23 mouse cellular contexts compared by ENCODE assay signal in the genomic region with DNA sequence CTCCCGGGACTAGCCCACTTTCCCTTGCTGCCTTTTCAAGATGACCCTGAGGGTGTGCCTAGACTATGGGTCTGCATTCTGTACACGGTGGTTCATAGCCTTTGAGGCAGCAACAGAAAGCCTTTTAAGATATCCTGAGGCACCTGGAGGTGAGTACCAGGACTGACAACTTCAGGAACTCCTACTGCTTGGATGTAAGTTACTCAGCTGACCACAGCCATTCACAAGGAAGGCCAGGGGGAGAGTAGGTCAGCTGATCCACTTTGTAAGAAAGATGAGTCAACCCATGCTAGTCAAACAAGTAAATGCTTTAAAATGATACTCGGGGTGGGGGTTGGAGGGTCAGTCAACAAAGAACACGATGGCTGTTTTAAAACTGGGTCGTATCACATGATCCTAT. TPM values are rescaled to one million over a fixed set of nuclear protein-coding genes. Genes with fewer than 3 reads are reported as not detected.
"Had no signal": no experiment of that assay in that cellular context is flagged by ENCODE, and none has a peak within 500 bp of the region (broad histone marks: within the 10 kb centered on the region; RNA-seq: fewer than 3 reads in every experiment).

No protein-coding gene starts in this region.

- H3K27me3 ChIP-seq: liver, embryonic 15.5 days; lung, embryonic 15.5 days; megakaryocyte, embryonic 14.5 days; midbrain, embryonic 13.5 days; midbrain, embryonic 15.5 days; neural tube, embryonic 12.5 days had no signal

- H3K27ac ChIP-seq: liver, embryonic 15.5 days; lung, embryonic 15.5 days; macrophage; midbrain, embryonic 13.5 days; midbrain, embryonic 15.5 days; neural tube, embryonic 12.5 days had no signal

- H3K36me3 ChIP-seq: lung, embryonic 15.5 days; midbrain, embryonic 15.5 days had no signal

- H3K9me3 ChIP-seq: liver, embryonic 15.5 days; lung, embryonic 15.5 days; megakaryocyte, embryonic 14.5 days; midbrain, embryonic 13.5 days; midbrain, embryonic 15.5 days; neural tube, embryonic 12.5 days had no signal

- H3K4me1 ChIP-seq: liver, embryonic 15.5 days; midbrain, embryonic 13.5 days; midbrain, embryonic 15.5 days; neural tube, embryonic 12.5 days had no signal

- DNase-seq: liver, postnatal 0 days; lung, adult 2 months; lung, postnatal 14 days; lung, postnatal 36 days; retina, postnatal 1 day; right cerebral cortex, adult 18-20 months; right cerebral cortex, postnatal 25 days; right cerebral cortex, postnatal 4 days; spleen, adult 18-20 months; thymus, adult 2 months; thymus, postnatal 25 days; thymus, postnatal 4 days had no signal

- H3K4me3 ChIP-seq: liver, embryonic 15.5 days; lung, embryonic 15.5 days; megakaryocyte, embryonic 14.5 days; midbrain, embryonic 13.5 days; midbrain, embryonic 15.5 days; neural tube, embryonic 12.5 days had no signal

RNA-seq across cellular contexts. Expression of a gene that starts 54.9 kb away (rescaled TPM):
- total RNA-seq: megakaryocyte progenitor cell, adult 5-6 weeks; monocyte, adult 5-6 weeks; neutrophil, adult 5-6 weeks had no signal
- polyA plus RNA-seq: macrophage; small intestine, adult 2 months had no signal
